ENCODE assay signal across 17 mouse cellular contexts in the genomic region with DNA sequence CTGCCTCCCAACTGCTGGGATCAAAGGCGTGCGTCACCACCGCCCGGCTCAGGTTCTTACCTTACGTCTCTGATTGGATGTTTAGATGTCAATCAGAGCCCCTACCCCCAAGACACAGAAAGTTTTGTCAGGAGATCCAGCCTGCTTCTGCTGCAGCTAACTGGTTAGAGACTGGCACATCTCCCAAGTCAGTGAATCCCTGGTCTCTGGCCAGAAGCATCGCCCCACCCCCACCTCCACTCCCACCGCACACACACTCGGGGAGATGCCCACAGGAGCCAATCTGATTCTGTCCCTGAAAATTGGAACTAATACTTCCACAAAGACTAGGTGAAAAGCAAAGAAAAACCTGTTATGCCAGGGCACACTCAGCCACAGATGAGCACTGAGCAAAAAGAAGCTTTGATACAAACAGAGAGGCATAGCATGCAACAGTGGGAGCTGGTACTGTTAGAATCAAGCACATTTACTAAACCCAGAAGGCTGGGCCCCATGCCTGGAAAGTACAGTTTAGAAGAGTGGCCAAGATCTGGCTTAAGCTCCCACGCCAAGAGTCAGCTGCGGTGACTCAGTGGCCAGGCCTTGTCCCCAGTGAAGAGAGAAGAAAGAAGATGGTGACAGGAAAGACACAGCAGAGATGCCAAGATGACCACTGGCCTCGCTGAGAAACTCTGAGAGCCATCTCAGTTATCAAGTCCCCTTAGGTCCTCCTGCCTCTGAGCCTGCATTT.
DNase-seq lines count a peak whose midpoint lies in the region; ATAC-seq and TF ChIP-seq lines count a peak whose summit lies in the region.
"Had no signal": no experiment of that assay in that cellular context is flagged by ENCODE, and none has a peak within 500 bp of the region (broad histone marks: within the 10 kb centered on the region; RNA-seq: fewer than 3 reads in every experiment).

No protein-coding gene starts in this region.

- ATAC-seq in midbrain, postnatal 0 days (ENCODE audit: low FRiP score), result no peak
- ATAC-seq in activated CD4-positive, CD25-positive, alpha-beta regulatory T cell, adult 4 months, result no peak
- ATAC-seq: forebrain, embryonic 16.5 days had no signal

- 82% methylated on average over 11 of the region's 11 CpGs for WGBS in midbrain, postnatal 0 days
- 91% methylated on average over 11 of the region's 11 CpGs for WGBS in midbrain, embryonic 10.5 days
- 93% methylated on average over 11 of the region's 11 CpGs for WGBS in limb, embryonic 10.5 days
- 95% methylated on average over 11 of the region's 11 CpGs for WGBS in forebrain, embryonic 10.5 days

- H3K27ac ChIP-seq in midbrain, postnatal 0 days (ENCODE audit: low read depth, low read length), result no peak overlapping the region
- H3K27ac ChIP-seq in midbrain, embryonic 10.5 days (replicated peaks), result no peak overlapping the region
- peak overlapping the region; percentile 25; the same call in 1 of the 2 replicates for H3K27ac ChIP-seq in limb, embryonic 10.5 days
- no peak overlapping the region for H3K27ac ChIP-seq in forebrain, embryonic 10.5 days
- H3K27ac ChIP-seq: embryonic facial prominence, embryonic 13.5 days; heart, embryonic 15.5 days; layer of hippocampus, adult 2 months; limb, embryonic 12.5 days had no signal

- H3K4me1 ChIP-seq in midbrain, postnatal 0 days (ENCODE audit: insufficient read depth, low read length), result no peaks in the 10 kb centered on the region
- peaks cover 11% of the 10 kb centered on the region for H3K4me1 ChIP-seq in midbrain, embryonic 10.5 days
- H3K4me1 ChIP-seq in limb, embryonic 10.5 days, result 0 out of 2 replicates have a peak, but pooled peaks cover 3% of the 10 kb centered on the region
- H3K4me1 ChIP-seq in forebrain, embryonic 10.5 days, result peaks cover 11% of the 10 kb centered on the region
- H3K4me1 ChIP-seq: limb, embryonic 12.5 days had no signal

- H3K4me3 ChIP-seq in midbrain, postnatal 0 days (ENCODE audit: low read depth, low read length), result no peak overlapping the region
- no peak overlapping the region for H3K4me3 ChIP-seq in midbrain, embryonic 10.5 days
- H3K4me3 ChIP-seq in limb, embryonic 10.5 days, result no peak overlapping the region
- no peak overlapping the region for H3K4me3 ChIP-seq in forebrain, embryonic 10.5 days
- H3K4me3 ChIP-seq: embryonic facial prominence, embryonic 13.5 days; heart, embryonic 15.5 days; layer of hippocampus, adult 2 months; limb, embryonic 12.5 days; myocyte had no signal

- no peaks in the 10 kb centered on the region for H3K36me3 ChIP-seq in midbrain, postnatal 0 days (ENCODE audit: insufficient read depth, low read length)
- no peaks in the 10 kb centered on the region for H3K36me3 ChIP-seq in midbrain, embryonic 10.5 days
- no peaks in the 10 kb centered on the region for H3K36me3 ChIP-seq in limb, embryonic 10.5 days
- H3K36me3 ChIP-seq in forebrain, embryonic 10.5 days (replicated peaks), result no peaks in the 10 kb centered on the region
- H3K36me3 ChIP-seq: embryonic facial prominence, embryonic 13.5 days; G1E; heart, embryonic 15.5 days; limb, embryonic 12.5 days had no signal

- DNase-seq in midbrain, postnatal 0 days (ENCODE audit: low spot score), result peak; percentile 19
- no peak for DNase-seq in midbrain, embryonic 10.5 days (ENCODE audit: low spot score)
- peak; percentile 24 for DNase-seq in adrenal gland, adult 8-10 months
- DNase-seq in gastrocnemius, postnatal 14 days, result peak; percentile 77
- no peak for DNase-seq in limb, embryonic 10.5 days (ENCODE audit: low spot score)
- DNase-seq in kidney, adult 11 months, result no peak
- no peak for DNase-seq in forebrain, embryonic 10.5 days (ENCODE audit: extremely low spot score, low spot score)
- DNase-seq: cerebellum, adult 9-11 months; kidney, adult 18-20 months had no signal

- no peak overlapping the region for H3K4me2 ChIP-seq in midbrain, postnatal 0 days (ENCODE audit: low read depth, low read length, poor library complexity, severe bottlenecking)
- H3K4me2 ChIP-seq: embryonic facial prominence, embryonic 13.5 days; heart, embryonic 15.5 days; limb, embryonic 12.5 days had no signal

- no peak overlapping the region for H3K9ac ChIP-seq in midbrain, postnatal 0 days (replicated peaks; ENCODE audit: low read length, poor library complexity, severe bottlenecking)
- H3K9ac ChIP-seq: embryonic facial prominence, embryonic 13.5 days; heart, embryonic 15.5 days; limb, embryonic 12.5 days had no signal

- TF ChIP-seq CTCF in midbrain, postnatal 0 days (IDR thresholded peaks at IDR 0.05), result no peak

- no peaks in the 10 kb centered on the region for H3K27me3 ChIP-seq in midbrain, postnatal 0 days (ENCODE audit: insufficient read depth, low read length)
- H3K27me3 ChIP-seq in midbrain, embryonic 10.5 days (ENCODE audit: low read depth, poor library complexity, severe bottlenecking), result no peaks in the 10 kb centered on the region
- no peaks in the 10 kb centered on the region for H3K27me3 ChIP-seq in limb, embryonic 10.5 days (ENCODE audit: low read depth, poor library complexity, severe bottlenecking)
- no peaks in the 10 kb centered on the region for H3K27me3 ChIP-seq in forebrain, embryonic 10.5 days (ENCODE audit: poor library complexity, severe bottlenecking)
- H3K27me3 ChIP-seq: embryonic facial prominence, embryonic 13.5 days; heart, embryonic 15.5 days; limb, embryonic 12.5 days had no signal

- H3K9me3 ChIP-seq in midbrain, postnatal 0 days (ENCODE audit: low read length), result no peaks in the 10 kb centered on the region
- no peaks in the 10 kb centered on the region for H3K9me3 ChIP-seq in midbrain, embryonic 10.5 days (replicated peaks)
- H3K9me3 ChIP-seq in limb, embryonic 10.5 days (replicated peaks), result no peaks in the 10 kb centered on the region
- no peaks in the 10 kb centered on the region; the same call in 1 of the 2 replicates for H3K9me3 ChIP-seq in forebrain, embryonic 10.5 days
- H3K9me3 ChIP-seq: embryonic facial prominence, embryonic 13.5 days; heart, embryonic 15.5 days had no signal

- intact Hi-C loops in gastrocnemius, postnatal 14 days (cut with DNase I; ENCODE audit: low total_unique reads), result no loop called here

Comparison
In these comparisons a context has a peak if more than half of its experiments do, and no peak if none do; other contexts are left out.
1. DNase-seq: peak in midbrain, postnatal 0 days (single experiment), adrenal gland, adult 8-10 months (single experiment) and gastrocnemius, postnatal 14 days (single experiment); none in midbrain, embryonic 10.5 days (single experiment), limb, embryonic 10.5 days (single experiment), kidney, adult 11 months (single experiment) and forebrain, embryonic 10.5 days (single experiment).